Mouse (Mus musculus) heart, embryonic 12.5 days (tissue): ENCODE results near the gene Olfr654. TPM values are rescaled to one million over a fixed set of nuclear protein-coding genes. Genes with fewer than 3 reads are reported as not detected.

ENCODE experiments used
- ATAC-seq: fragments of 200-750 bp; cut with Nextera tagmentation; 2 replicates; pipeline ENCODE4 v1.8.0; 2017; ENCODE audit warnings: moderate TSS enrichment, moderate library complexity; ENCODE audit not compliant: insufficient number of reproducible peaks, low FRiP score
- H3K27ac ChIP-seq: fragments of 300-500 bp; sonication (generic); 2 replicates; pipeline ENCODE4 v1.5.1; 2016; ENCODE audit warnings: mild to moderate bottlenecking, moderate library complexity; ENCODE audit not compliant: poor library complexity, severe bottlenecking
- H3K27me3 ChIP-seq: fragments of 300-500 bp; sonication (generic); replicated peaks from 2 replicates; pipeline ENCODE4 v1.6.1; 2016; ENCODE audit warnings: mild to moderate bottlenecking, moderate library complexity
- H3K36me3 ChIP-seq: fragments of 300-500 bp; sonication (generic); 2 replicates; pipeline ENCODE4 v1.6.1; 2016; ENCODE audit warnings: mild to moderate bottlenecking, moderate library complexity
- H3K4me1 ChIP-seq: fragments of 300-500 bp; sonication (generic); replicated peaks from 2 replicates; pipeline ENCODE4 v1.6.1; 2016; ENCODE audit warnings: mild to moderate bottlenecking
- H3K4me2 ChIP-seq: fragments of 300-500 bp; sonication (generic); 2 replicates; pipeline ENCODE4 v1.6.1; 2016; ENCODE audit warnings: mild to moderate bottlenecking, moderate library complexity
- H3K4me3 ChIP-seq: fragments of 300-500 bp; sonication (generic); 2 replicates; pipeline ENCODE4 v1.5.1; 2016; ENCODE audit warnings: mild to moderate bottlenecking
- H3K9ac ChIP-seq: fragments of 300-500 bp; sonication (generic); 2 replicates; pipeline ENCODE4 v1.6.1; 2016; ENCODE audit warnings: mild to moderate bottlenecking, moderate library complexity
- H3K9me3 ChIP-seq: fragments of 300-500 bp; sonication (generic); replicated peaks from 2 replicates; pipeline ENCODE4 v1.6.1; 2016; ENCODE audit warnings: mild to moderate bottlenecking, moderate library complexity
- polyA plus RNA-seq: library from polyadenylated mRNA; unstranded; fragments of >200 nt; fragmentation: Nextera tagmentation; extraction: Ambion mirVana; gene quantifications from 2 replicates; pipeline ENCODE4 v1.2.1, GENCODE M21; 2016

Olfr654 gene
- polyA plus RNA-seq, 1 experiment from 2014 or later = not detected

DNA sequence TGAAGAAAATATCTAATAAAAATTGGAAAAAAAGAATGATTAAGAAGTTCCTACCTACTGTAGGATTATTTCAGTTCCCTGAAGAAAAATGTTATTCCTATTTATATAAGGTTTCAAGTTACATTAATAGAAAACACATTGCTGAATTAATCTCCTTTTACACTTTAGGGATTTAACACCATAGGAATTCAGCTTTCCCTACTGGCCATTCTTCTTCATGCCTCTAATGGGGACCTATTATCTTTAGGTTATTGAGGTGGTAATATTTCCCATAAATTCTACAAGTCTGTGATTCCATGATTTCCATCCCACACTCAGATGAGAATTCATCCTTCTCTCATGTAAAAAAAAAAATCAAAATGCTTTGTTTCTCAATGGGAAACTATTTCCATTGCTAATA is 37.7 kb downstream of the Olfr654 start, which contains the start of gene Olfr657:
Gene Olfr657 (plus strand): TSS at position 301 of the 400 bp plus-strand sequence.
- Histone ChIP-seq H3K4me1 (no peaks in the 10 kb centered on the region), H3K4me3 (no peak within 1 kb of the TSS), H3K27me3 (no peaks in the 10 kb centered on the region), H3K27ac (no peak within 1 kb of the TSS), H3K36me3 (no peaks in the 10 kb centered on the region), H3K4me2 (no peak within 1 kb of the TSS), H3K9me3 (no peaks in the 10 kb centered on the region), H3K9ac (no peak within 1 kb of the TSS)
- ATAC-seq = no peak

Other genes with a start within 250 kb of the Olfr654 start
- gene Trim12c, start 233.7 kb upstream of the Olfr654 start, polyA plus RNA-seq = 2.3 and 2.4 TPM in 2 replicates
- not detected in 2 replicates for gene Trim30b, start 217.1 kb upstream of the Olfr654 start, polyA plus RNA-seq
- not detected in 2 replicates for gene Trim30c, start 186.2 kb upstream of the Olfr654 start, polyA plus RNA-seq
- 0.49 and 0.76 TPM in 2 replicates for gene Trim30a, start 121.8 kb upstream of the Olfr654 start, polyA plus RNA-seq
- gene Trim30d, start 79.2 kb upstream of the Olfr654 start, polyA plus RNA-seq = 0.23 and 0.31 TPM in 2 replicates
- not detected in 2 replicates for gene Olfr651, start 36.9 kb upstream of the Olfr654 start, polyA plus RNA-seq
- gene Olfr652, start 26.1 kb upstream of the Olfr654 start, polyA plus RNA-seq = not detected in 2 replicates
- gene Olfr653, start 9.7 kb upstream of the Olfr654 start, polyA plus RNA-seq = not detected in 2 replicates
- not detected in 2 replicates for gene Olfr655, start 14.8 kb downstream of the Olfr654 start, polyA plus RNA-seq
- gene Olfr656, start 26.9 kb downstream of the Olfr654 start, polyA plus RNA-seq = not detected in 2 replicates
- not detected in 2 replicates for gene Olfr657, start 37.8 kb downstream of the Olfr654 start, polyA plus RNA-seq
- 0.05 TPM in 1 of 2 replicates, not detected in the other for gene Olfr658, start 60.3 kb downstream of the Olfr654 start, polyA plus RNA-seq
- not detected in 2 replicates for gene Olfr659, start 79.7 kb downstream of the Olfr654 start, polyA plus RNA-seq
- not detected in 2 replicates for gene Olfr661, start 99.5 kb downstream of the Olfr654 start, polyA plus RNA-seq
- not detected in 2 replicates for gene Usp17le, start 190.4 kb downstream of the Olfr654 start, polyA plus RNA-seq